Mouse (Mus musculus) erythroid progenitor cell, adult 5-6 weeks (primary cell): ENCODE data around the gene Dyrk3. TPM values are rescaled to one million over a fixed set of nuclear protein-coding genes. Genes with fewer than 3 reads are reported as not detected.

Experiments
- ATAC-seq: replicated peaks from 2 replicates; pipeline ENCODE4 v1.8.0; 2016; ENCODE audit warnings: moderate number of reproducible peaks, mild to moderate bottlenecking, moderate TSS enrichment, inconsistent platforms; ENCODE audit not compliant: poor library complexity, low FRiP score, severe bottlenecking
- total RNA-seq, 2 experiments: library from RNA; stranded (forward) in 1 of 2; stranded (reverse) in 1 of 2; fragments of 150-400 nt in 1 of 2; fragments of 186-747, 209-891 nt in 1 of 2; gene quantifications; 2 replicates each; pipeline versions ENCODE4 v1.2.3 to v1.2.4; 2015 to 2017; ENCODE audit warnings: low replicate concordance in 2 of 2

The Dyrk3 gene
- total RNA-seq, 2 experiments from 2014 or later = 14.4 to 25.2 TPM

DNA sequence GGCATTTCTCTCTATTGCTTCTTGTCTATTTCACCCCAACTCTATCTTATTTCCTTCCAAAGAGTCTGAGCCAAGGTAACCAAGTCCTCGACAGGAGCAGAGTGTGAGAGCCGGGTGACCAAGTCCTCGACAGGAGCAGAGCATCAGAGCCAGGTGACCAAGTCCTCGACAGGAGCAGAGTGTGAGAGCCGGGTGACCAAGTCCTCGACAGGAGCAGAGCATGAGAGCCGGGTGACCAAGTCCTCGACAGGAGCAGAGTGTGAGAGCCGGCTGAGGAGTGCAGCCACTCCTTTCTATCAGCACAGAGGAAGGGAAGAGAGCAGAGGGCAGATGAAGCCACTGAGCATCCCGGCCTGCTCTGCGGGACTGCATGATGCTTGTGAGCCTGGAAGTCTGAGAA lies 49.6 kb downstream of the Dyrk3 start:
- no peak for ATAC-seq

DNA sequence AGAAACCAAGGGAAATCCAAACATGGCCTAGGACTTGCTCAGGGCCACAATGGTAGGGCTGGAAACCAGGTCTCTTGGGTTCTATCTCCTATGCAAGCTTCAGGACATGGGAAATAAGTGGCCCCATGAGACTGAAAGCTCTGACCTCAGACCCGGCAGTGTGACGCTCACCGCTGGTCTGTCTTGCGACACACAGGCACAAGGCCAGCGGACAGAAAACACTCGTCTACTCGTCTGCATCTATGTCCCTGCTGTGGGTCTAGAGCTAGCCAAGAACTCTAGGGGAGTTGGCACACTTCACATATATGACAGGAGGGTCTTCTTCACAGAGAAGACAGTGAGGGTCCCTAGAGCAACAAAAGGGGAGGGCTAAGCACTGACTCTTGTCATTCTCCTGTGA lies 51.2 kb downstream of the Dyrk3 start:
- no peak for ATAC-seq

DNA sequence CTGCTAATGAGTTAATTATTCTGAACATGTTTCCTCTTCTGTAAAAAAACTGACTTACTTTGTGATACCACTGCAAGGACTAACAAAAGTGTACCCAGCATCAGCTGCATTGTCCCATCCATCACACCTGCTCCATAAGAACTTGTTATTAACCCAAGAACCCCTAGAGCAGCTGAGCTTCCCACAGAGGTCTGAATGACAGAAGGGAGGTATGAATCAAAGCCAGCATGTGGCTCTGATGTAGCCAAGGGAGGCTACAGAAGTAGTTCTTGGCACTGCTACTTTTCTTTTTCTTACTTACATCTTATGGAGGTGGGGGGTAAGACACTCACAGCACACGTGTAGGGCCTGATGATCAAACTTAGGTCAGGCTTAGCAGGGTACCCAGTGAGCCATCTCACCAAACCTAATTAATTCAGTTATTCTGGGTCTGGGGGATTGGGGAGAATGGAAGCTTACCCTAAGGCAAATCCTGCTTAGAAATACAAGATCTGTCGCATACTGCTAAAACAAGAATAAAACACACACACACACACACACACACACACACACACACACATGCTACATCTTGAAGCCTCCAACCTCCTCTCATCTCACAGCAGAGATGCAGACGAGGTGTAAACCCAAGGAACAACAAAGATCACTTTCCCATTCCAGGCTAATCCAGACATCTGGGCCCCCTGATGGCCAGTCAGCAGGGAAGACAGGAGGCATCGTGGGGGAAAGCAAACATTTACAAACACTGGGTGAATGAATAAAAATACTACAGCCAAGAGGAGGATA lies 52.0 kb downstream of the Dyrk3 start:
- no peak for ATAC-seq

DNA sequence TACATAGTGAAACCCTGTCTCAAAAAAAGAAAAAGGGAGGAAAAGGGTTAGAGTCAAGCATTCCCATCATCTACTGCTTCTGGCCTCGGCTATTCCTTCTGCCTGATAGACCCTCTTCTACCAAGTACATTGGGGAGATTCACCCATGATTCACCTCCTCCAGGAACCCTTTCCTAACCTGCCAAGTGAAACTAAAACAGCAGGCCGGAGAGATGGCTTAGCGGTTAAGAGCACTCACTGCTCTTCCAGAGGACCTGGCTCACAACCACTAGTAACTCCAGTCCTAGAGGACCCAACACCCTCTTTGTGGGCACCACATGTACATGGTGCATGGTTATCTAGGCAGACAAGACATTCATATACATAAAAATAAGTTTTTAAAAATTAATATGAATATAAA lies 52.9 kb downstream of the Dyrk3 start:
- no peak for ATAC-seq

DNA sequence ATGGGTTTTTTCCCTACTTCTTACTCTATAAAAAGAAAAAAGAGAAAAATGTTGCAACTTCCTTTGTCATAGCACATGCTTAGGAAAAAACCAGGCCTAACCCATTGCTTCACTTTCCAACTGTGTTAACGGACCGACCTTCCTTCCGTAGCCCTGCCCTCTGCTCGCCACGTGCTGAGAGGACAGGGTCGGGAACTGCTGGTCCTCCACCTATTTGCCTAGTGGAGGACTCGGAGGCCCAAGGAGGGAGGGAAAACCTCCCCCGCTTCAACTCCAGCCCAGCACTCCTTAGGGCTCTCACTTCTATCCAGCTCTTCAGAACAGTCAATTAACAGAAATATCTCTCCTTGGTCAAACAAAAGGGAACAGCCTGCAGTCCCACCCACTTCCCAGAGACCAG lies 53.9 kb downstream of the Dyrk3 start:
- no peak for ATAC-seq

DNA sequence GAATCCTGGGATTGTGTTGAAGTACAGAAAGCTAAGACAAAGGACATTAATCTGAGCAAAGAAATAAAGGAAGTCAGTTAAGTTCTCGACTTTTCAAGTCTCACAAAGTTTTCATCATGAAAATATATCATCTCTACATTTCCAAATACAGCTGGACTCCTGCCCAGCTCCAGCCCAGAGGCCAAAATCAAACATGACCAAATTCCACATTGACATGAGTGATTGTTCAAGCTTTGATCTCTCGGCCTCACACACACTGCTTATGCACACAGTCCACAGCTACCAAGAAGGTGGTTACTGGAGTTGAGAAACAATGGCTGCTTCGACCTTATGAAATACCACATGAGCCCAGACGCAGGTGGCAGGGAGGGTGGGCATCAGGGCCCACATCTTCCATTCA lies 54.5 kb downstream of the Dyrk3 start:
- no peak for ATAC-seq

DNA sequence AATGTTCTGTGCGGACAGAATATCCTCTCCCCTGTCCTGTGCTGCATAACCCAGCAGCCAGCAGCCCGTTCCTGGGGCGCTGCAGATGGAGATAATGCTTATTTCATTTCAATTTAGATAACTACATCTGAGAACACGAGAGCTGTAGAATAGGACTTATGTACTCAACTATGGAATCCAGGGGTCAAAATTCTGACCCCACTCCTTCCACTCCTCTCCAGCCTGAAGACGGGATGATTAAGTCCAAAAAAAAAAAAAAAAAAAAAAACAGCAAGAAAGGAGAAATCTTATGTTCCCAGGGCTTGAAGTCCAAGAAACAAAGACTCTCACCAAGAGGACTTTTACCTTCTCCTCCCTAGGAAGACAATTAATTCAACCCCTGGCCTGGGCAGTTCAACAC lies 55.0 kb downstream of the Dyrk3 start:
- no peak for ATAC-seq

DNA sequence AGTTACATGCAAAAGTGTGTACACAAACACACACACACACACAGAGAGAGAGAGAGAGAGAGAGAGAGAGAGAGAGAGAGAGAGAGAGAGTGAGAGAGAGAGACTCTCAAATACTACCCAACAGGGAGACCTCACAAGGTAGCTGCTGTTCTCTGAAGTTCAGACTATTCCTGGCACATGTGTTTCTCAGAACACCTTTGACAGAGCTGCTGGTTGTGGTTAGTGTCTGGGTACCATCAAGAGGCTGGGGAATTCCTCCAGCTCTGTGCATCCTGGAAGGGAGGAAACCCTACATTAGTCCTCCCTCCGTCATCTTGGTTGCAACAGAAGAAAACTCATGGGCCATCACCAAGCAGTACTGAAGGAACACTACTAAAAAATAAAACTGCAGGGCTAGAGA lies 57.5 kb downstream of the Dyrk3 start:
- no peak for ATAC-seq

DNA sequence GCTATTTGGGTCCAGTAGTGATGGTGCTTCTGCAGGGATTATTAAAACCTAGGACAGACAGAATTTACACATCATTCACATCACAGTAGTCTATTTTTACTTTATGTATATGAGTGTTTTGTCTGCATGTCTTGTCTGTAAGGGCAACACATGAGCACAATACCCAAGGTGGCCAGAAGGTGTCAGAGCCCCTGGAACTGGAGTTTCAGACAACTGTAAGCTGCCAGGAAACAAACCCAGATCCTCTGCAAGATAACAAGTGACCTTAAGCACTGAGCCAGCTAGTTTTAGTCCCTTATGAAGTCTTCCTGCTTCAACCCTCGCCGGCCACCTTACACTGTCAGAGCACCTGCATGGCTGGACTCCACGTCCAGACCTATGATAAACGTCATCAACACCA lies 58.4 kb downstream of the Dyrk3 start:
- ATAC-seq = no peak

DNA sequence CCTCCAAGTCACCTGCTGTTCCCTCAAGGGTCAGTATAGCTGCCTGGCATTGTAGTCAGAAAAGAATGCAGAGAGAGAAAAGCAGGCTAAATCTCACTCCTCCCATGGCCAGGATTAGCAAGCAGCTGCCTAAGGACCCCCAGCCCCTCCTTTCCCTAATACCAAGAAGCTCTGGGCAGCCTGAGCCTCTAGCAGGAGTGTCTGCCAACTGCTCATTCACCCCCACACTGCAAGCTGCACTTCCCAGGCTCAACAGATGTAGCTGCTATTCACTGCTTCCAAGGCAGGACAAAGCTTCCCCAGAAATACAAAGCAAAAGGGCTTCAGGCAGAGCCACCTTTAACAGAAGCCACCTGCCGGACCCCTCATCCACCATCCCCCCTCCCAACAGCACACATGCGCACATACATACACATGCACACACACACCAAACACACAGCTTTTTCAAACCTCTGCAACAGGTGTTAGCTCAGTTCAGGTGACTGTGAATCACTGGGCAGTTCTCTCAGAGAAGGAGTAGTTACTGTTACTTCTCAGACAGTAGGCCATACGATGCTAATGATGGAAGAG lies 59.3 kb downstream of the Dyrk3 start:
- ATAC-seq = no peak

Other genes with a start within 250 kb of the Dyrk3 start
- gene Il20, start 226.9 kb downstream of the Dyrk3 start, total RNA-seq (2015; ENCODE audit: low replicate concordance) = not detected in 2 replicates
- not detected in 2 replicates for gene Il20, start 226.9 kb downstream of the Dyrk3 start, total RNA-seq (2017; ENCODE audit: low replicate concordance)
- gene Il19, start 198.2 kb downstream of the Dyrk3 start, total RNA-seq (2015; ENCODE audit: low replicate concordance) = not detected in 2 replicates
- not detected in 2 replicates for gene Il19, start 198.2 kb downstream of the Dyrk3 start, total RNA-seq (2017; ENCODE audit: low replicate concordance)
- gene Il10, start 118.5 kb downstream of the Dyrk3 start, total RNA-seq (2015; ENCODE audit: low replicate concordance) = not detected in 2 replicates
- not detected in 2 replicates for gene Il10, start 118.5 kb downstream of the Dyrk3 start, total RNA-seq (2017; ENCODE audit: low replicate concordance)
- 30.3 and 36.9 TPM in 2 replicates for gene Mapkapk2, start 40.5 kb downstream of the Dyrk3 start, total RNA-seq (2015; ENCODE audit: low replicate concordance)
- 16.0 and 23.2 TPM in 2 replicates for gene Mapkapk2, start 40.5 kb downstream of the Dyrk3 start, total RNA-seq (2017; ENCODE audit: low replicate concordance)
- 28.1 and 29.6 TPM in 2 replicates for gene Eif2d, start 14.8 kb upstream of the Dyrk3 start, total RNA-seq (2015; ENCODE audit: low replicate concordance)
- gene Eif2d, start 14.8 kb upstream of the Dyrk3 start, total RNA-seq (2017; ENCODE audit: low replicate concordance) = 14.4 and 19.4 TPM in 2 replicates
- gene Rassf5, start 106.9 kb upstream of the Dyrk3 start, total RNA-seq (2015; ENCODE audit: low replicate concordance) = 12.6 and 14.7 TPM in 2 replicates
- gene Rassf5, start 106.9 kb upstream of the Dyrk3 start, total RNA-seq (2017; ENCODE audit: low replicate concordance) = 5.0 and 17.8 TPM in 2 replicates
- 2.5 and 18.4 TPM in 2 replicates for gene Ikbke, start 141.3 kb upstream of the Dyrk3 start, total RNA-seq (2015; ENCODE audit: low replicate concordance)
- 4.8 and 6.7 TPM in 2 replicates for gene Ikbke, start 141.3 kb upstream of the Dyrk3 start, total RNA-seq (2017; ENCODE audit: low replicate concordance)